Mouse (Mus musculus) megakaryocyte, embryonic 14.5 days (primary cell): ENCODE data around the gene Tbl3.

Source experiments
- FLI1 ChIP-seq: IDR thresholded peaks from 2 replicates; pipeline ENCODE4 v1.6.1; 2012; ENCODE audit warnings: low read length, inconsistent platforms, mixed read lengths
- GATA1 ChIP-seq: IDR thresholded peaks from 3 replicates; pipeline ENCODE4 v1.6.1; 2012; ENCODE audit warnings: mixed read lengths, low read length, inconsistent platforms, borderline replicate concordance

GRCm38 (mm10) chr17:24687599-24687998 lies 19.9 kb downstream of the Tbl3 start:
- TF ChIP-seq GATA1 = no peak
- no peak for TF ChIP-seq FLI1
